Mouse (Mus musculus) heart, embryonic 12.5 days (tissue): ENCODE measurements around the gene Lsm14b. TPM values are rescaled to one million over a fixed set of nuclear protein-coding genes. Genes with fewer than 3 reads are reported as not detected.

Experiments used
- ATAC-seq: fragments of 200-750 bp; cut with Nextera tagmentation; 2 replicates; pipeline ENCODE4 v1.8.0; 2017; ENCODE audit warnings: moderate TSS enrichment, moderate library complexity; ENCODE audit not compliant: insufficient number of reproducible peaks, low FRiP score
- H3K27ac ChIP-seq: fragments of 300-500 bp; sonication (generic); 2 replicates; pipeline ENCODE4 v1.5.1; 2016; ENCODE audit warnings: mild to moderate bottlenecking, moderate library complexity; ENCODE audit not compliant: poor library complexity, severe bottlenecking
- H3K27me3 ChIP-seq: fragments of 300-500 bp; sonication (generic); replicated peaks from 2 replicates; pipeline ENCODE4 v1.6.1; 2016; ENCODE audit warnings: mild to moderate bottlenecking, moderate library complexity
- H3K36me3 ChIP-seq: fragments of 300-500 bp; sonication (generic); 2 replicates; pipeline ENCODE4 v1.6.1; 2016; ENCODE audit warnings: mild to moderate bottlenecking, moderate library complexity
- H3K4me1 ChIP-seq: fragments of 300-500 bp; sonication (generic); replicated peaks from 2 replicates; pipeline ENCODE4 v1.6.1; 2016; ENCODE audit warnings: mild to moderate bottlenecking
- H3K4me2 ChIP-seq: fragments of 300-500 bp; sonication (generic); 2 replicates; pipeline ENCODE4 v1.6.1; 2016; ENCODE audit warnings: mild to moderate bottlenecking, moderate library complexity
- H3K4me3 ChIP-seq: fragments of 300-500 bp; sonication (generic); 2 replicates; pipeline ENCODE4 v1.5.1; 2016; ENCODE audit warnings: mild to moderate bottlenecking
- H3K9ac ChIP-seq: fragments of 300-500 bp; sonication (generic); 2 replicates; pipeline ENCODE4 v1.6.1; 2016; ENCODE audit warnings: mild to moderate bottlenecking, moderate library complexity
- H3K9me3 ChIP-seq: fragments of 300-500 bp; sonication (generic); replicated peaks from 2 replicates; pipeline ENCODE4 v1.6.1; 2016; ENCODE audit warnings: mild to moderate bottlenecking, moderate library complexity
- WGBS: fragments of 180-500 bp; shearing (Covaris S2); methylation state at CpG from one replicate; pipeline ENCODE4 v1.1.7; 2016; 5-methylcytosine and 5-hydroxymethylcytosine counted together
- polyA plus RNA-seq: library from polyadenylated mRNA; unstranded; fragments of >200 nt; fragmentation: Nextera tagmentation; extraction: Ambion mirVana; gene quantifications from 2 replicates; pipeline ENCODE4 v1.2.1, GENCODE M21; 2016

Gene Lsm14b
- polyA plus RNA-seq, 1 experiment from 2014 or later, result 6.9 TPM

GRCm38 (mm10) chr2:179986437-179987022 is 38.3 kb upstream of the Lsm14b start:
- ATAC-seq, result no peak
- no peak overlapping the region for H3K27ac ChIP-seq
- no peaks in the 10 kb centered on the region for H3K36me3 ChIP-seq
- H3K4me2 ChIP-seq, result no peak overlapping the region
- no peak overlapping the region for H3K9ac ChIP-seq
- no peaks in the 10 kb centered on the region for H3K9me3 ChIP-seq
- 69% methylated on average over 10 of the region's 10 CpGs for WGBS
- H3K4me1 ChIP-seq, result peaks cover 27% of the 10 kb centered on the region
- H3K4me3 ChIP-seq, result no peak overlapping the region
- peaks cover 7% of the 10 kb centered on the region; the same call in 1 of the 2 replicates for H3K27me3 ChIP-seq

GRCm38 (mm10) chr2:179989098-179989497 is 35.7 kb upstream of the Lsm14b start:
- H3K27ac ChIP-seq, result no peak overlapping the region
- peaks cover 24% of the 10 kb centered on the region for H3K4me1 ChIP-seq
- WGBS, result 69% methylated on average over 1 of the region's 1 CpGs
- H3K27me3 ChIP-seq, result 0 out of 2 replicates have a peak, but pooled peaks cover 3% of the 10 kb centered on the region
- no peaks in the 10 kb centered on the region for H3K9me3 ChIP-seq
- ATAC-seq, result no peak
- H3K4me3 ChIP-seq, result no peak overlapping the region
- H3K36me3 ChIP-seq, result no peaks in the 10 kb centered on the region
- no peak overlapping the region for H3K9ac ChIP-seq
- H3K4me2 ChIP-seq, result no peak overlapping the region

- Histone ChIP-seq H3K4me3 (no peak overlapping the region), H3K9me3 (no peaks in the 10 kb centered on the region), H3K27me3 (no peaks in the 10 kb centered on the region), H3K9ac (no peak overlapping the region), H3K27ac (no peak overlapping the region), H3K36me3 (no peaks in the 10 kb centered on the region), H3K4me2 (no peak overlapping the region), H3K4me1 (peaks cover 5% of the 10 kb centered on the region)
- ATAC-seq, result no peak
- 74% methylated on average over 5 of the region's 5 CpGs for WGBS
Measured at GRCm38 (mm10) chr2:179993071-179993470, 31.7 kb upstream of the Lsm14b start.

- Histone ChIP-seq H3K9me3 (no peaks in the 10 kb centered on the region), H3K27ac (no peak overlapping the region), H3K4me2 (no peak overlapping the region), H3K27me3 (no peaks in the 10 kb centered on the region), H3K4me3 (no peak overlapping the region), H3K9ac (no peak overlapping the region), H3K4me1 (no peaks in the 10 kb centered on the region), H3K36me3 (no peaks in the 10 kb centered on the region)
- no peak for ATAC-seq
- 56% methylated on average over 4 of the region's 4 CpGs for WGBS
Measured at GRCm38 (mm10) chr2:179998431-179998830, 26.4 kb upstream of the Lsm14b start.

DNA sequence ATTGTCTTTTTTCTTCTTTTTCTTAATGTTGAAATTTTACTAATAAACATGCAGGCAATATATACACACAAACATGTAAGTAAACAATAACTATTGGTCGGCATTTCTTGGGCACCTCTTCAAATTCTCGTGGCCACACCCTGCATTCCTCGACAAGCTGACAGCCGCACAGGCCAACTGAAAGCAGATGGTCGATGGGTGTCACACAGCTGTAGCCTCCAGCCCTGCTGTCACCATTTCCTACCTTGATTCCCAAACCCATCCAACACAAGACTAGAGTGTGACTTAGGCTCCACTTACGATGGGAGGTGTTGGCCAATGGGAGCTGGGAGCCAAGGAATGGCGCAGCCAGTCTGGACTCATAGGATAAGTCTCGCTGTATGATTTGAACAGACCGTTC is 23.2 kb upstream of the Lsm14b start:
- Histone ChIP-seq H3K4me3 (no peak overlapping the region), H3K4me1 (no peaks in the 10 kb centered on the region), H3K27ac (no peak overlapping the region), H3K4me2 (no peak overlapping the region), H3K9ac (no peak overlapping the region), H3K27me3 (peaks cover 12% of the 10 kb centered on the region), H3K9me3 (no peaks in the 10 kb centered on the region), H3K36me3 (no peaks in the 10 kb centered on the region)
- 75% methylated on average over 9 of the region's 9 CpGs for WGBS
- ATAC-seq, result no peak

DNA sequence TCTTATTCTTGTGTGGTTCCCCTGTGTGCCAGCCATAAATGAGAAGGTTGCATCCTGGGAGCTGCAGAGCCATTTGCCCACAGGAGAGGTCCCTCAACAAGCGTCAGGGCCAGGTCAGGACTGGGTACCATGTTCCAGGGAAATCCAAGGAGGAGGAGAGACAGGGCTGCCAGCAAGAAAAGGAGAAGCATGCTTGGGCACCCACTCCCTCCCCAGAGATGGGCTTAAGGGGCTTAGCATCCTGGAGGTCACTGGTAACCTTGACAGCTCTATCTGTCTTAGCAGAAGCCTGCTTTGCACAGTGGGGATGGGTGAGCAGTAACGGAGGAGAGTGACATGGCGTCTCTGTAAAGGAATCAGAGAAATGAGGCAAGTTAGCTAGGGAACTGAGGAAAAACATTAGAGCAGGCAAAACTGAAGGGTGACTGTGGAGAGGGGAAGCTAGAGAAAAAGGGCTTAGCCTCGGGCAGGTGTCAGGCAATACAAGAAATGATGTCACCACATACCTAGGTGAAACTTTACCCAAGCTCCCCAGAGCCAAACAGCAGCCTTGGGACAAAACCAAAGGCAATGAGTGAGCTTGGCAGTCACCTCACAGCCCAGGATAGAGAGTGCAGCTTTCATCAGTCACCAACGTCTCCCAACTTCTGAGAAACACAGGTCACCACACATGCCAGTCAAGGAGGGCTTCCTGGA is 19.0 kb upstream of the Lsm14b start:
- no peak overlapping the region for H3K4me2 ChIP-seq
- peaks cover 6% of the 10 kb centered on the region; the same call in 1 of the 2 replicates for H3K9me3 ChIP-seq
- ATAC-seq, result no peak
- H3K4me3 ChIP-seq, result no peak overlapping the region
- peaks cover 20% of the 10 kb centered on the region for H3K27me3 ChIP-seq
- no peak overlapping the region for H3K9ac ChIP-seq
- no peaks in the 10 kb centered on the region for H3K4me1 ChIP-seq
- no peak overlapping the region for H3K27ac ChIP-seq
- 43% methylated on average over 5 of the region's 5 CpGs for WGBS
- no peaks in the 10 kb centered on the region for H3K36me3 ChIP-seq

GRCm38 (mm10) chr2:180006352-180007017 is 18.3 kb upstream of the Lsm14b start:
- no peaks in the 10 kb centered on the region for H3K4me1 ChIP-seq
- H3K36me3 ChIP-seq, result no peaks in the 10 kb centered on the region
- H3K9ac ChIP-seq, result no peak overlapping the region
- no peak overlapping the region for H3K27ac ChIP-seq
- H3K27me3 ChIP-seq, result peaks cover 20% of the 10 kb centered on the region
- 31% methylated on average over 9 of the region's 9 CpGs for WGBS
- no peak overlapping the region for H3K4me3 ChIP-seq
- H3K4me2 ChIP-seq, result no peak overlapping the region
- ATAC-seq, result no peak
- peaks cover 6% of the 10 kb centered on the region; the same call in 1 of the 2 replicates for H3K9me3 ChIP-seq

- H3K4me1 ChIP-seq, result no peaks in the 10 kb centered on the region
- no peak overlapping the region for H3K4me2 ChIP-seq
- peaks cover 24% of the 10 kb centered on the region for H3K27me3 ChIP-seq
- no peaks in the 10 kb centered on the region for H3K36me3 ChIP-seq
- WGBS, result 85% methylated on average over 7 of the region's 7 CpGs
- no peak for ATAC-seq
- H3K9me3 ChIP-seq, result peaks cover 6% of the 10 kb centered on the region; the same call in 1 of the 2 replicates
- no peak overlapping the region for H3K27ac ChIP-seq
- no peak overlapping the region for H3K4me3 ChIP-seq
- H3K9ac ChIP-seq, result no peak overlapping the region
Measured at GRCm38 (mm10) chr2:180010686-180011085, 14.1 kb upstream of the Lsm14b start.

GRCm38 (mm10) chr2:180011370-180011769 is 13.4 kb upstream of the Lsm14b start:
- Histone ChIP-seq H3K27ac (no peak overlapping the region), H3K9me3 (peaks cover 6% of the 10 kb centered on the region; the same call in 1 of the 2 replicates), H3K9ac (no peak overlapping the region), H3K4me1 (no peaks in the 10 kb centered on the region), H3K4me3 (no peak overlapping the region), H3K27me3 (peaks cover 17% of the 10 kb centered on the region), H3K4me2 (no peak overlapping the region), H3K36me3 (no peaks in the 10 kb centered on the region)
- WGBS, result 80% methylated on average over 6 of the region's 6 CpGs
- no peak for ATAC-seq

DNA sequence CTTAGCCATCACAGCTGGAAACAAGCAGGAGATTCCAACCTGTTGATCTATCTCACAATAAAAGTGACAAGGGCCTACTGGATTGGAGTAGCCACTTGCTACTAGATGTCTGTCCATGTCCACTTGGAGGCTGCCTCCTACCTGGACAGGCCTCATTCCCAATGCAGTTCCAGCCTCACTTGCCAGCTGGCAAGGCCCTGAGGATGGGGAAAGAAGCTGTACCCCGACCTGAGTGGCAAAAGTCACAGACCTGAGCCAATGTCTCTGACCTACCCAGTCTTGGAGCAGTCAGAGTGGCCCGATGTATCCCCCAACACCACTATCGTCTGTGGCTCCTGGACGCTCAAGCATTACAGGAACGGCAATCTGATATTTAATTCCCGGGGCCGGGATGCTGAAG is 11.1 kb upstream of the Lsm14b start:
- no peak for ATAC-seq
- 81% methylated on average over 7 of the region's 7 CpGs for WGBS
- Histone ChIP-seq H3K4me1 (peaks cover 12% of the 10 kb centered on the region), H3K4me2 (no peak overlapping the region), H3K27me3 (0 out of 2 replicates have a peak, but pooled peaks cover 9% of the 10 kb centered on the region), H3K9ac (no peak overlapping the region), H3K36me3 (no peaks in the 10 kb centered on the region), H3K4me3 (no peak overlapping the region), H3K9me3 (peaks cover 6% of the 10 kb centered on the region; the same call in 1 of the 2 replicates), H3K27ac (no peak overlapping the region)

DNA sequence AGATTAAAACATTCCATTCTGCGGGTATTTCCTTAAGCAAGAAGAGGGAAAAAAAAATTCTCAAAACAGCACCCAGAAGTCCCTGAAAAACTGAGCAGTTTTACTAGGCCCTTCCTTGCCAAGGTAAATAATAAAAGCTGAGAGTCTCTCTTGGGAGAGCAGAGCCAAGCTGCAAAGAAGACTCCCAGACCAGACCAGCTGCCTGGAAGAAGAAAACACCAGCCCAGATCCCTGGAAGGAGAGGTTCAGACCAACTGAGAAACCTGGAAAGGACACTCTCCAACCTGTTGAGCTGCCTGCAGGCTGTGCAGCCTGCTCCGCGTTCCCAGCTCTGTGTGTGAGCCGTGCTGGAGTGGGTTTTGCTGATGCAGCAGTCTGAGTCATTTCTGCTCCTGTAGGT is 7.2 kb upstream of the Lsm14b start:
- Histone ChIP-seq H3K27ac (no peak overlapping the region), H3K9me3 (no peaks in the 10 kb centered on the region), H3K9ac (no peak overlapping the region), H3K4me2 (no peak overlapping the region), H3K4me1 (peaks cover 14% of the 10 kb centered on the region), H3K27me3 (peaks cover 40% of the 10 kb centered on the region), H3K4me3 (no peak overlapping the region), H3K36me3 (no peaks in the 10 kb centered on the region)
- no peak for ATAC-seq
- WGBS, result 65% methylated on average over 4 of the region's 4 CpGs
